Mouse (Mus musculus) splenic B cell, adult 2 months (primary cell): ENCODE data around the gene Melk.

Experiments used
- DNase-seq: peaks from one replicate; pipeline ENCODE4 v3.0.0-alpha.2; 2011; ENCODE audit warnings: low read depth, low spot score
- H3K27me3 ChIP-seq: 2 replicates; pipeline ENCODE4 v1.6.1; 2012; ENCODE audit warnings: mild to moderate bottlenecking, low read length, moderate library complexity, mixed read lengths; ENCODE audit not compliant: control insufficient read depth, poor library complexity, insufficient read depth, severe bottlenecking
- H3K36me3 ChIP-seq: 2 replicates; pipeline ENCODE4 v1.6.1; 2012; ENCODE audit warnings: mild to moderate bottlenecking, low read length, moderate library complexity, mixed read lengths; ENCODE audit not compliant: control insufficient read depth, poor library complexity, insufficient read depth, severe bottlenecking

Gene Melk

GRCm38 (mm10) chr4:44306585-44306984 is 5.9 kb downstream of the Melk start:
- H3K27me3 ChIP-seq = no peaks in the 10 kb centered on the region
- no peaks in the 10 kb centered on the region for H3K36me3 ChIP-seq
- no peak for DNase-seq

GRCm38 (mm10) chr4:44310429-44310828 is 9.8 kb downstream of the Melk start:
- Histone ChIP-seq H3K27me3 (no peaks in the 10 kb centered on the region), H3K36me3 (0 out of 2 replicates have a peak, but pooled peaks cover 1% of the 10 kb centered on the region)
- no peak for DNase-seq

- H3K27me3 ChIP-seq = no peaks in the 10 kb centered on the region
- 0 out of 2 replicates have a peak, but pooled peaks cover 1% of the 10 kb centered on the region for H3K36me3 ChIP-seq
- DNase-seq = no peak
These were observed 10.2 kb downstream of the Melk start for GRCm38 (mm10) chr4:44310911-44311310.

DNA sequence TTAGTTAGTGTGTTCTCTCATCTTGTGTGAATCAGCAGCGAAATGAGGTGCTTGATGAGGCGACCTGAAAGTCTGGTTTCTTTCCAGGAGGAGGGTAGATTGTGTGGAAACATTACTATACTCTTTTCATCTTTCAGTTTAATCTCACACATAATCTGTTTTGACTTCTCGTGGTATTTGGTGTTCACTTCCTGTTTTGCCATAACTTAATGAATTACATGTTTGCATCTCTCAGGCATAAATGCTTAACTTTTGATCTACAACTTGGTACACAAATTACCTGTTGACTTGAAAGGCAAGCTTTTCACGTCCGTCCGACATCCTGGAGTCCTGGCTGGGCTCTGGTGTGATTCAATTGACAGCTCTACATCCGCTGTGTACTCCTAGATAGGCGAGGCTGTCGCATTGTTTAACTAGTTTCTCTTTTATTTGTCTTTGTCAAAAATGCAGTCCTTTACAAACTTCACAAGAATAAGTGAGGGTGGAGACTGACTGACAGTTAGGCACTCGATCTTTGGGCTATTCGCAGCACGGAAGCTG is 15.7 kb downstream of the Melk start:
- no peaks in the 10 kb centered on the region for H3K27me3 ChIP-seq
- no peak for DNase-seq
- H3K36me3 ChIP-seq = 0 out of 2 replicates have a peak, but pooled peaks cover 1% of the 10 kb centered on the region

GRCm38 (mm10) chr4:44320448-44320847 is 19.8 kb downstream of the Melk start:
- DNase-seq = no peak
- Histone ChIP-seq H3K36me3 (no peaks in the 10 kb centered on the region), H3K27me3 (no peaks in the 10 kb centered on the region)

DNA sequence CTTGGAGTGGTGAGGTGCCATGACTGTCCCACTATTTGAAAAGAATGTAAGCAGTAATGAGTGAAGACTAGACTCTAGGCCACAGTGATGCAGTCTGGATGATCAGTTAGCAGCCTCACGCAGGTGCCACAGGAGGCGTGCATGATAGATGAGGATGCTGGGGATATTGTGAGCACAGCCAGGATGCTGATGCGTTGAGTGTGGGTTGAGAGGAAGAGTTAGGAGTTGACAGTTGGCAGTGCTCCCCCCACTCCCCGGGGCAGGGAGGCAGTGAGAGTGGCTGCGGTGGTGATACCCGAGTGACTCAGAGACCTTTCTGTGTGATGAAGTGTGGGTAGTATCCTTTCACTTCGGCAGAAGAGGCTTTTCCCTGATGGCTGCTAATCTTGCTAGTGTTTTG is 21.4 kb downstream of the Melk start:
- no peaks in the 10 kb centered on the region for H3K27me3 ChIP-seq
- no peaks in the 10 kb centered on the region for H3K36me3 ChIP-seq
- no peak for DNase-seq

DNA sequence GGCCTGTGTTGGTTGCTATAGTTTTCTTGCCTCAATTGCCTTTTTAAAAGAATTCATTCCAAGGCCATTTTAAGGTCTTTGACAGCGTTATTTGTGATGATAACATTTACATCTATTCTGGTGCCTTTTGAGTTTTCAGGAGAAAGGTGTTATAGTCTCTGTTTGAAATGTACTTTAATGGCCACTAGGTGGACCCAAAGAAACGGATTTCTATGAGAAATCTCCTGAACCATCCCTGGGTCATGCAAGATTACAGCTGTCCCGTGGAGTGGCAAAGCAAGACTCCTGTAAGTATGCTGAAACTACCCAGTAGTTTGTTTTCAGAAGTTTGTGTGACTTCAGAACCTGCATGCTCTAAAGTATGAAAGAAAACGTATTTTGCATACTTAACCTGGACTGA is 24.8 kb downstream of the Melk start:
- Histone ChIP-seq H3K27me3 (no peaks in the 10 kb centered on the region), H3K36me3 (no peaks in the 10 kb centered on the region)
- peak; percentile 48 for DNase-seq

DNA sequence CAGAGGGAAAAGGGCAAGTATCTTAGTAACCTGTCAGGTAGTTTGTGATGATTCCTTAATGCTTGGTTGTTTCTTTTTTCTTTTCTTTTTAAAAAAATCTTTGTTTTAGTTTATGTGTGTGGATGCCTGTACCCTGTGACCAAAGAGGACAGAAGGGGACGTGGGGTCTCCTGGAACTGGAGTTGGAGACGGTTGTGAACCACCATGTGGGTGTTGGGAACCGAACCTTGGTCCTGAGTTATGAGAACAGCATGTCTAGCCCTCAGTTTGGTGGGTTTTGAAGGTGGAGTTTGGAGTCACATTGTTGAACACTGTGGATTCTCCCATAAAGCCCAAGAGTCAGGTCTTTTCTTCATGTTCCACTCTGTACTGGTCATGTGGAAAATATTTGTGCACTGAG is 26.0 kb downstream of the Melk start:
- no peak for DNase-seq
- no peaks in the 10 kb centered on the region for H3K36me3 ChIP-seq
- no peaks in the 10 kb centered on the region for H3K27me3 ChIP-seq

GRCm38 (mm10) chr4:44327976-44328375 is 27.3 kb downstream of the Melk start:
- H3K36me3 ChIP-seq = no peaks in the 10 kb centered on the region
- DNase-seq = no peak

GRCm38 (mm10) chr4:44335006-44335405 is 34.3 kb downstream of the Melk start:
- Histone ChIP-seq H3K27me3 (no peaks in the 10 kb centered on the region), H3K36me3 (no peaks in the 10 kb centered on the region)
- DNase-seq = no peak

More at GRCm38 (mm10) chr4:44327976-44328375, 27.3 kb downstream of the Melk start:
- H3K27me3 ChIP-seq = no peaks in the 10 kb centered on the region

DNA sequence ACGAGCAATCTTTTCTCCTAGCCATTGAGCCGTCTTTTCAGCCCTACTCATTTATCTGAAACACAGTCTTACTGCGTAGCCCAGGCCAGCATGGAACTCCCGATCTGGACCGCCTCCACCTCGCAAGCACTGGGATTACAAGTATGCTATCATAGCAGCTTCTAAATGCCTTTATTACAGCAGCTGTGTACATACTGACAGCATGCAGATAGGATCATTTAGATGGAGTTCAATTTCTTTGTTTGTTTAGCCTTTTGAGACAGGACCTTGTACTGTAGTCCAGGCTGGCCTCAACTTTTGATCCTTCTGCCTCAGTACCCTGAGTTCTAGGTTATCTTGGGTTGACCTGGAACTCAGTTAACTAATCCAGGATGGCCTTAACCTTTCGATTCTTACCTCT is 61.0 kb downstream of the Melk start:
- no peaks in the 10 kb centered on the region for H3K36me3 ChIP-seq
- no peaks in the 10 kb centered on the region for H3K27me3 ChIP-seq
- no peak for DNase-seq

- DNase-seq = no peak
- no peaks in the 10 kb centered on the region for H3K27me3 ChIP-seq
- H3K36me3 ChIP-seq = no peaks in the 10 kb centered on the region
These were observed 62.8 kb downstream of the Melk start for GRCm38 (mm10) chr4:44363434-44364013.

- no peak for DNase-seq
- no peaks in the 10 kb centered on the region; the same call in 1 of the 2 replicates for H3K27me3 ChIP-seq
- no peaks in the 10 kb centered on the region for H3K36me3 ChIP-seq
These were observed 91.8 kb downstream of the Melk start for GRCm38 (mm10) chr4:44392231-44393216.

GRCm38 (mm10) chr4:44402607-44403006 is 101.9 kb downstream of the Melk start:
- no peaks in the 10 kb centered on the region for H3K27me3 ChIP-seq
- no peaks in the 10 kb centered on the region for H3K36me3 ChIP-seq
- peak; percentile 55 for DNase-seq

GRCm38 (mm10) chr4:44404487-44404886 is 103.8 kb downstream of the Melk start:
- DNase-seq = no peak
- no peaks in the 10 kb centered on the region for H3K27me3 ChIP-seq
- no peaks in the 10 kb centered on the region for H3K36me3 ChIP-seq
